Mouse (Mus musculus) embryonic facial prominence, embryonic 10.5 days (tissue): ENCODE data around the gene Nacc2. TPM values are rescaled to one million over a fixed set of nuclear protein-coding genes. Genes with fewer than 3 reads are reported as not detected.

Experiments
- DNase-seq: peaks from one replicate; pipeline ENCODE4 v3.0.0-alpha.2; 2017; ENCODE audit warnings: low spot score
- H3K27ac ChIP-seq: fragments of 300-500 bp; sonication (generic); replicated peaks from 2 replicates; pipeline ENCODE4 v1.5.1; 2016; ENCODE audit warnings: mild to moderate bottlenecking
- H3K27me3 ChIP-seq: fragments of 300-500 bp; sonication (generic); replicated peaks from 2 replicates; pipeline ENCODE4 v1.6.1; 2016; ENCODE audit warnings: low read depth, mild to moderate bottlenecking; ENCODE audit not compliant: poor library complexity, severe bottlenecking
- H3K36me3 ChIP-seq: fragments of 300-500 bp; sonication (generic); replicated peaks from 2 replicates; pipeline ENCODE4 v1.6.1; 2016; ENCODE audit warnings: mild to moderate bottlenecking, moderate library complexity
- H3K4me1 ChIP-seq: fragments of 300-500 bp; sonication (generic); 2 replicates; pipeline ENCODE4 v1.6.1; 2016
- H3K4me3 ChIP-seq: fragments of 300-500 bp; sonication (generic); 2 replicates; pipeline ENCODE4 v1.5.1; 2016; ENCODE audit warnings: mild to moderate bottlenecking, moderate library complexity
- H3K9me3 ChIP-seq: fragments of 300-500 bp; sonication (generic); 2 replicates; pipeline ENCODE4 v1.6.1; 2016; ENCODE audit warnings: mild to moderate bottlenecking
- WGBS: fragments of 180-500 bp; shearing (Covaris S2); methylation state at CpG from one replicate; pipeline ENCODE4 v1.1.7; 2016; 5-methylcytosine and 5-hydroxymethylcytosine counted together
- polyA plus RNA-seq: library from polyadenylated mRNA; unstranded; fragments of >200 nt; fragmentation: Nextera tagmentation; extraction: Ambion mirVana; gene quantifications from 2 replicates; pipeline ENCODE4 v1.2.1, GENCODE M21; 2016

The Nacc2 gene
- 5.7 and 5.9 TPM in 2 replicates for polyA plus RNA-seq

DNA sequence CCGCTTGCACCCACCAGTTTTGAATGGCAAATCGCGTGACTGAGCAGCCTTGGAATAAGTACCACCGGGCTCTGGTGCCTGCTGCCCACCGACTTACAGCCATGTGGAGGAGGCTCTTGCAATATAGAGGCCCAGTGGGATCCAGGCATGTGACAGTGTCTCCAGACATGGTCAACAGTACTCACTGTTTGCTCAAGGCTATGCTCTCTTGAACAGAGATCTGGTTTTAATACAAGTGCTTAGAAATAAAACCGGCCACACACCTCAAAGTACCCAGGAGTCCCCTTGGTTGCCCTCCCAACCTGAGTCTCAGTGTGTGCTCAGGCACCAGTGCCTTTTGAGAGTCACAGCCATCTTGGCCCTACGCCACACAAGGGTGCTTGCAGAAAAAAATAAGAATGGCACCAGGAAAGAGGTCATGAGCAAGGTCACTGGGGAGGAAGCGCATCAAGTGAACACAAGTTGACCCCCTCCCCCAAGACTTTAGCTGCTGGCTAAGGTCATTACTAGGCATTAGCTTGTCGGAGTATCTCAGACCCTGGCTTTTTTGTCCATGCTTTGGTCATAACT is at the start of gene Nacc2:
Gene Nacc2, minus strand, starts transcription at position 142 of the 570 bp plus-strand sequence.
- Histone ChIP-seq H3K4me3 (peak within 1 kb of the TSS; percentile 81), H3K27me3 (peaks cover 65% of the 10 kb centered on the region), H3K4me1 (peaks cover 26% of the 10 kb centered on the region), H3K27ac (peak within 1 kb of the TSS; percentile 75), H3K36me3 (no peaks in the 10 kb centered on the region), H3K9me3 (no peaks in the 10 kb centered on the region)
- WGBS, result 25% methylated on average over 9 of the region's 9 CpGs
- DNase-seq, result no peak

DNA sequence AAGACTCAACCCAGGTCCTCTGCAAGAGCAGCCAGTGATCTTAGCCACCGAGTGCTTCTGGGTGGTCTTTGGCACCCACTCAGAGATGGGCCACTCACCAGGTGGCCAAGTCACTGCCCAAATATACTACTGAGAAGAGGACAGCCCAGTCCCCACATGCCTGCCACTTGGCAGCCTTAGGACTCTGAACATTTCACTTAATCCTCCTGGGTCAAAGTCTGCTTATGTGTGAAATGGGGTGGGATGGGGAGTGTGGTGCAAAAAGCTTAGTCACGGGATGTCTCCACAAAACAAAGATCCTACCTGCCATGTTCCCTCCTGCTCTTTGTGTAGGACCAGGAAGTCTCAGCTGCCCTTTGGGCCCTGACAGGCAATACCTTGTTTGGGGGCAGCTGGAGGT is 49.1 kb upstream of the Nacc2 start:
- Histone ChIP-seq H3K4me1 (peaks cover 52% of the 10 kb centered on the region), H3K36me3 (no peaks in the 10 kb centered on the region), H3K9me3 (no peaks in the 10 kb centered on the region), H3K27ac (no peak overlapping the region), H3K4me3 (no peak overlapping the region), H3K27me3 (peaks cover 31% of the 10 kb centered on the region)
- WGBS, result 86% methylated on average over 2 of the region's 2 CpGs
- no peak for DNase-seq

DNA sequence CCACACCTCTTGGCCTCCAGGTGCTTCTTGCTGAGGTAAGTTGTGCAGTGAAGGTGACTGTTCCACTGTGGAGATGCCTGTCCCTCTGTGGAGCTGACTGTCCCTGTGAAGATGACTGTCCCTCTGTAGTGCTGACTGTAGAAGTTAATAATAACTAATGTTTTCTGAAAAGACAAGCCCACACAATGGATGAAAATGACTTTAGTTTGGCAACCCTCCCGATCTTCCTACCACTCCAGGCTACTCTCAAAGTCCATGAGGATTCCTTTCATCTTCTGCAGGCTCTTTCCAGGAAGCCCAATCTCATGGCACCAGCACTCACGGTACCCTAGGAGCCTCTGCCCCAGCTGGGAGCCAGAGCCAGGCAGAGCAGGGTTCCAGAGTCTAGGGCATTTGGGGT is 47.4 kb upstream of the Nacc2 start:
- H3K27ac ChIP-seq, result no peak overlapping the region
- no peaks in the 10 kb centered on the region for H3K36me3 ChIP-seq
- no peak for DNase-seq
- H3K4me1 ChIP-seq, result peaks cover 39% of the 10 kb centered on the region
- WGBS, result 63% methylated on average over 2 of the region's 2 CpGs
- H3K9me3 ChIP-seq, result no peaks in the 10 kb centered on the region
- H3K4me3 ChIP-seq, result no peak overlapping the region
- H3K27me3 ChIP-seq, result peaks cover 22% of the 10 kb centered on the region

DNA sequence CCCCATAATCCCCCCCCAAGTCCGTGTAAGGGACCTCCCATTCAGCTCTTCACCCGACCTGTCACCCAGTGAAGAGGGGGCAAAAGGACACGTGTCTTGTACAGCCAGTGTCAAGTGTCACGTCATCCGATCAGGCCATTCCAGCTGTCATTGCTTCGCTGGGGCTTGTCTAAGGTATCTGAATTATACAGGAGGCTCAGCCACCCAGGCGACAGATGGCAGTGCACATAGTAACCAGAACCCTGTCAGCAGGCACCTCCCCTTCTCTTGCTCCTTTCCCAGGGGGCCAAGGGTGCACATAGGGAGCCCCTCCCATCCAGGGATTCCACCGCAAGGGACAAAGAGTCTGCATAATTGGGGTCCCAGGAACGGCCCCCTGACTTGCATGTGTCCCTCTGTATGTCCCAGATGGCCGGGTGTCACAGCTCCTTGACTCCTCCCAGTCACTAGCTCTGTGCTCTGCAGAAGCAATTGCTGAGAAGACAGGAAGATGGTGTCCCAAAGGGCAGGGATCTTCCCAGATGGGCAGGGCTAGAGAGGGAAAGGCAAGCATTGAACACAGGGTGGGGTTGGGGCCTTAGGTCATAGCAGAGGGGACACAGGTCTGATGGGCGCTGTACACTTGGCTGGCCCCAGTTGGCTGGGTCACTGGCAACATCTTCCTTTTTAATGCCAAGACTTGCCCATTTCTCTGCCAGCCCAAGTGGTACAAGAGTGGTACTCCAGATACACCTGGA is 46.0 kb upstream of the Nacc2 start:
- H3K27ac ChIP-seq, result no peak overlapping the region; the same call in 1 of the 2 replicates
- WGBS, result 25% methylated on average over 11 of the region's 11 CpGs
- DNase-seq, result peak; percentile 39

DNA sequence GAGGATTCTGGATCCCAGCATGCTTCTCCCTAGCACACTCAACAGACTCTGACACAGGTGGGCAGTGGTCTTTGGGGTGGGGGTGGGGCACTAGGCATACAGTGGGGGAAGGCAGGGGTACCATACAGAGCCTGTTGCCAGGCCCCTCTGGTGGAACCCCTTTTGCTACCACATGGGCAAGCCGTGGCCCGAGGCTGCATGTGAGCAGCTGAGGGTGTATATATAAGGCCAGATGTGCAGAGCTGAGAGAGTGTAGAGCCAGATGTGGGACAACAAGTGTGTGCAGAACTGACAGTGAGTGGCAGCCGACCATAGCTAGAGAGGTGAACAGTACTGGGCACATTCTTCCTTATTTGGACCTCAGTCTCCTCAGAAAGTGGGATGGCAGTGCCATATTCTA is 43.9 kb upstream of the Nacc2 start:
- Histone ChIP-seq H3K36me3 (no peaks in the 10 kb centered on the region), H3K4me1 (peaks cover 50% of the 10 kb centered on the region), H3K4me3 (no peak overlapping the region), H3K9me3 (no peaks in the 10 kb centered on the region), H3K27ac (no peak overlapping the region), H3K27me3 (peaks cover 22% of the 10 kb centered on the region)
- no peak for DNase-seq
- 83% methylated on average over 3 of the region's 3 CpGs for WGBS

More for the DNA sequence above, 46.0 kb upstream of the Nacc2 start:
- peak overlapping the region; percentile 13; the same call in 1 of the 2 replicates for H3K4me3 ChIP-seq
- H3K27me3 ChIP-seq, result peaks cover 22% of the 10 kb centered on the region
- H3K36me3 ChIP-seq, result no peaks in the 10 kb centered on the region
- H3K9me3 ChIP-seq, result no peaks in the 10 kb centered on the region
- H3K4me1 ChIP-seq, result peaks cover 39% of the 10 kb centered on the region

DNA sequence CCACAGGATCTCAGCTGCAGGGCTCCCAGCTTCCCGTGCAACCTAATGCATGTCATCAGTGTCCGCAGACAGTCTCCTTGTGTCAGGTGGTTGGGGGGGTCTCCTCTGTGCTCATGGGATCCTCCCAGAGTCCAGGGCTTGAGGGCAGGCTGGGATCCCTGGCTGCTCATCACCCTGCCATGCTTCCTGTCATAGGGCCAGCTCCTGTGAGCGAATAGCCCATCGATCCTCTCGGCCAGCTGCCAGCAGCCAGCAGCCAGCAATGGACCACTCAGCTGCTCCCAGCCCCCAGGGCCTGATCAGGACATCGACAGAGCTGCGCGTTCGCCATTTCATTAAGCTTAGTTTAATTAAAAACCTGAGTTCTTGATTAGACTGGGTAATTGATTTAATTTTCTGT is 35.0 kb upstream of the Nacc2 start:
- WGBS, result 86% methylated on average over 9 of the region's 9 CpGs
- no peaks in the 10 kb centered on the region for H3K36me3 ChIP-seq
- peaks cover 8% of the 10 kb centered on the region for H3K4me1 ChIP-seq

DNA sequence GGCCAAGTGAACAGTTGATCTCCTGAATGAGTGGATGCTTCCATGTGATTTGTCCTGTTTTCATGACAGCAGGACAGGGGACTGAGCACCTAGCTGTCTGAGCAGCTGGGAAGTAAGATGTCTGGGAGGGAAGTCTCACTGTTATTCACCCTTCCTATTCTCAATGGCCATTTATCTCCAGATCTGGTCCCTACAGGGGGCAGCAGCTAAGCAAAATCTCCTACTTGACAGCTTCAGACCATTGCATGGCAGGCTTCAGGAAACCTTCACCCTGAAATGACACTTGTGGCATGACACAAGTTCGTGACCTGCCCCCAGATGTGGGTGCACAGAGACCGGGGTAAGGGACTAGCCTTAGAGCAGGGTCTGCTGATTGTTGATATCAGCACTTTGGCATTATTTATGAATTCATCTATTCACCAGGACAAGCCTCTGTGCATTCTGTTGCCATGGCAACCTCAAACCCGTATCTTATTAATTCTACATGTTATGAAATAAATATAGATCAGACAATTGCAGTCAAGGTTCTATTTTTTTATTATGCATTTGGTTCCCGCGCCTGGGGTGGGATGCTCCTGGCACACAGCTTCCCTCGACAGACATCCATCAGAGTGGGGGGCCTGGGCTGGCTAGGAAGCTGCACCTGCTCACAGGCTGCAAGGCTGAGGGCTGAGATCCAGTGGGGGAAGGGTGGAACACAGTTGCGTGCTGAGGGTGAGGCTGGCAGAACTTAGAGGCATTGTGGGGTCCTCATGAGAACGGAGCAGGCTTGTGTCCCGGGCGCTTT is 33.4 kb upstream of the Nacc2 start:
- no peak overlapping the region for H3K27ac ChIP-seq
- 75% methylated on average over 10 of the region's 10 CpGs for WGBS
- H3K4me1 ChIP-seq, result peaks cover 5% of the 10 kb centered on the region; the same call in 1 of the 2 replicates
- DNase-seq, result no peak
- no peaks in the 10 kb centered on the region for H3K36me3 ChIP-seq
- 0 out of 2 replicates have a peak, but pooled peaks cover 3% of the 10 kb centered on the region for H3K27me3 ChIP-seq
- no peak overlapping the region for H3K4me3 ChIP-seq
- H3K9me3 ChIP-seq, result no peaks in the 10 kb centered on the region

More for the DNA sequence above, 35.0 kb upstream of the Nacc2 start:
- H3K4me3 ChIP-seq, result no peak overlapping the region
- H3K9me3 ChIP-seq, result no peaks in the 10 kb centered on the region
- 0 out of 2 replicates have a peak, but pooled peaks cover 3% of the 10 kb centered on the region for H3K27me3 ChIP-seq
- no peak overlapping the region for H3K27ac ChIP-seq
- no peak for DNase-seq

DNA sequence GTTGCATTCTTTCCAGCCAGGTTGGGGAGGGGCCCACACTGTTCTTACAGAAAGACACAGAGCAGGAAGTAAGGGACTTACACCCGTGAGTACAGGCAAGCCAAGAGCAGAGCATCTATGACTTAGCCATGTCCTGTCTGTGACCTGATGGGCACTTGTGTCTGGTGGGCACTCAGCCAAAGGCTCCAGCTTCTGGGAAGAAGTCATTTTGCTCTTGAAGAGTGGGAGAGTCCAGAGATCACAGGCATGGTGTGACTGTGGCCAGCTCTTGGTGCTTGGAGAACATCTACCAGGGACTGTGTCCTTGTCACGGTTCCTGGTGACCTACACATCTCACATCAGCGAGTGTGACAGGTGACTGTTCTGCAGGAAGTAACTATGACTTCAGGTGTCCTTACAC is 32.7 kb upstream of the Nacc2 start:
- Histone ChIP-seq H3K27me3 (0 out of 2 replicates have a peak, but pooled peaks cover 3% of the 10 kb centered on the region), H3K4me1 (peaks cover 5% of the 10 kb centered on the region; the same call in 1 of the 2 replicates), H3K27ac (no peak overlapping the region), H3K4me3 (no peak overlapping the region), H3K9me3 (no peaks in the 10 kb centered on the region), H3K36me3 (no peaks in the 10 kb centered on the region)
- WGBS, result 69% methylated on average over 3 of the region's 3 CpGs
- DNase-seq, result no peak

DNA sequence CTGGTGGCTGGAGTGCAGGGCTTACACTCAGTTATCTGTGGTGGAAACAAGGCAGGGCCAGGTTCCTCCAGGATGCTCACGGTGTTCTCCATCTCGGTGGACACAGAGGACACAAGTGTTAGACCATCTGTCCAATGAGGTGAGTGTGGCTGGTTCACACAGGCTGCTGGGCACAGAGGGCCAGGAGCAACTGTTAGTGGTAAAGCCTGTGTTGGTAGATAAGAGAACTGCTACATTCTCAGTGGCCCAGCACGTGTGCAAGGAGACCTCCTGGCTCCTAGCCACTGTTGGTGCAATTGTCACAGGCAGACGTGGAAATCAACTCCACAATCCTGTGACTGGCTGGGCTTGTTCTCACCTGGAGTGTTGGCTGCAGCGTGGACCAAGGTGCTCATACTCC is 31.6 kb upstream of the Nacc2 start:
- 74% methylated on average over 5 of the region's 5 CpGs for WGBS
- no peaks in the 10 kb centered on the region for H3K36me3 ChIP-seq
- 0 out of 2 replicates have a peak, but pooled peaks cover 3% of the 10 kb centered on the region for H3K27me3 ChIP-seq

DNA sequence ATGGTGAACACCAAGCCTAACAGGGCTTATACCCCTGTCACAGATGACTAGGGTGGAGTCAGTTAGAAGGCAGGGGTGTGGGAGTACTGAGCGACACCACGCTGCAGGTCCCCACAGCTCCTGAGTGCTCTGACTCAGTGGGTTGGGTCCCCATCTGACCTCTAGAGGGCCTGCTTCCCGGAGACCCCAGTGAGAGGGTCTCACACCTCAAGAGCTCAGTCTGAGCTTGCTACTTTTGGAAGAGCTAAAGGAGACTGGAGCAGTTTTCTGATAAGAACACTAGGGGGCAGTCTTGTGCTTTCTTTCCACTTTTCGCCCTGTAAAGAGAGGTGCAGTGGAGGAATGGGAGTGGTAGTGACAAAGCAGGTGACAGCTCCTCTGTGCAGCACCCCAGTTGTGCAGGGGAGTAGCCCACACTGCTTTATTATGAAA is 30.9 kb upstream of the Nacc2 start:
- Histone ChIP-seq H3K27ac (no peak overlapping the region), H3K4me3 (no peak overlapping the region), H3K27me3 (0 out of 2 replicates have a peak, but pooled peaks cover 3% of the 10 kb centered on the region), H3K9me3 (no peaks in the 10 kb centered on the region), H3K36me3 (no peaks in the 10 kb centered on the region), H3K4me1 (peaks cover 5% of the 10 kb centered on the region; the same call in 1 of the 2 replicates)
- WGBS, result 11% methylated on average over 4 of the region's 4 CpGs
- peak; percentile 47 for DNase-seq

More for the DNA sequence above, 31.6 kb upstream of the Nacc2 start:
- H3K27ac ChIP-seq, result no peak overlapping the region
- peaks cover 5% of the 10 kb centered on the region; the same call in 1 of the 2 replicates for H3K4me1 ChIP-seq
- no peak overlapping the region for H3K4me3 ChIP-seq
- DNase-seq, result no peak
- no peaks in the 10 kb centered on the region for H3K9me3 ChIP-seq

DNA sequence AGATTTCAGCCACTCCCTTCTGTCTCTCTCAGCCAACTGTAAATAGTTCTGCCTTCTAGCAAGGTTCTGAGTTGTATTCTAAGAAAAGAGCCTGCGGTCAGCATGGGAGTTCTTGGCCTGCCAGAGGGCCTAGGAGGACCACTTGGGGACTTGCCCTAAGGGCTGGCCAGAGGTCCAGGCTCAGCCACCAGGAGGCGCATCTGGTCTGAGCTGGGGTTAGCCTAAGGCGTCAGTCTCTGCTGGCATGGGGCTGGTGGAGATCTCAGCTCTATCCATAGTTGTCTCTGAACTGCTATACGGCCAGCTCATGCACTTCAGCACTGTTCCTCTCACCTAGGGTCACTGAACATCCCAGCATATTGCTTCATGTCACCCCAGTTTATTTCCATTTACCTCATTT is 30.3 kb upstream of the Nacc2 start:
- H3K4me3 ChIP-seq, result no peak overlapping the region
- H3K27ac ChIP-seq, result no peak overlapping the region
- WGBS, result 39% methylated on average over 4 of the region's 4 CpGs
- H3K4me1 ChIP-seq, result peaks cover 7% of the 10 kb centered on the region
- 0 out of 2 replicates have a peak, but pooled peaks cover 3% of the 10 kb centered on the region for H3K27me3 ChIP-seq
- H3K36me3 ChIP-seq, result no peaks in the 10 kb centered on the region
- H3K9me3 ChIP-seq, result no peaks in the 10 kb centered on the region
- peak; percentile 60 for DNase-seq

DNA sequence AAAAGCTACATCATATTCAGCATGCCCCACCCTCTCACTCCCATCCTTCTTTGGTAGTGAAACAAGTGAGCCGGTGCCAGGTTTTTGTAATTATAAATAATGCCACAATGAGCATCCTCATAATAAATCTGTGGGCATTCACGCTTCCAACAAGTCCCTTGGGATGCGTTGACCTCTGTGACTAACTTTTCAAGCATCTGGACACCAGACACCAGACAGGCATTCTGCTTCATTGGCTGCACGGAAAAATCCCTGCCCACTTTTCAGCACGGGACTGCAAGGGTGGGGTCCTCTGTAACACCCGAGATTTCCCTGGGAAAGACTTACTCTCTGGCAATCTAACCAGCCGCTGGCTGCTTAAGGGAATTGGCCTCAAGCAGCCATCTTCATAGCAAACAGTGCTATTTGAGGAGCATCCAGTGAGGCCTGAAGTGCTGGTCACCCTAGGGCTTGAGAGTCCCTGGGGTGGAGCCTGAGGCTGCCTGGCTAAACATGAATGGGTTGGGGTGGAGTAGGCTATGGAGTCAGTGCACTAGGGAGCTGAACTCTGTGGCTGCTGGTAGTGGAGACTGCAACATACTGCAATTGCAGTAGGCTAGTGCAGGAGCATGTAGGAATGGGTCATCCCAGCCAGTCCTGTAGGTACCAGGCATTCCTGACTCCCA is 24.8 kb upstream of the Nacc2 start:
- H3K4me1 ChIP-seq, result peaks cover 20% of the 10 kb centered on the region
- H3K27ac ChIP-seq, result no peak overlapping the region
- H3K4me3 ChIP-seq, result no peak overlapping the region
- 48% methylated on average over 7 of the region's 7 CpGs for WGBS
- H3K9me3 ChIP-seq, result no peaks in the 10 kb centered on the region
- no peaks in the 10 kb centered on the region for H3K27me3 ChIP-seq
- H3K36me3 ChIP-seq, result no peaks in the 10 kb centered on the region
- DNase-seq, result no peak
